Mouse (Mus musculus) pancreas, adult 10 weeks (tissue): ENCODE measurements around the gene Gpr61. TPM values are rescaled to one million over a fixed set of nuclear protein-coding genes. Genes with fewer than 3 reads are reported as not detected.

Experiments used
- polyA plus RNA-seq: library from polyadenylated mRNA; stranded (reverse); fragments of 350-450 nt; fragmentation: Illumina TruSeq; extraction: RNeasy Lipid Tissue Mini Kit (QIAGEN cat#74804); gene quantifications from one replicate; pipeline ENCODE4 v1.2.3, GENCODE M21; 2015; ENCODE audit warnings: low read depth, low replicate concordance; ENCODE audit not compliant: insufficient read depth

Gene Gpr61
- not detected for polyA plus RNA-seq

DNA sequence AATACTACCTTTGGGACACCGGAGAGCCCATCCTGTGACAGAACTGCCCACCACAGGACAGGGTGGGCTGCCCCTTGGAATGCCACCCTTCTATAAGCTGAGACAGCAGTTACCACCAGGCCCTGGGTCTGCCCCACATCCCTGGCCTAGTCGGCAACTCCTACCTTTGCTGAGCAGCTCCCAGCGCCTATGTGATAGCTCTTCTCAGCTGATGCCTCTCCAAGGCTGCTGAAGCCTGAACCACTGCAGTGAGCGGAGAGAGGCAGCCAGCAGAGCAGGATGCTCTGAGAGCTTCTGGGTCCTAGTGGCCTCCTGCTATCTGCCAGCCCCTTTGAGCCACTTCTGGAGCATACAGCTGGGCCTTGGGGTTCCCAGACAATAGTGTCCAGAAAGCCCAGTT, at the start of gene Gpr61:
TSS of gene Gpr61 (minus strand) at position 227 of the 400 bp plus-strand sequence.

DNA sequence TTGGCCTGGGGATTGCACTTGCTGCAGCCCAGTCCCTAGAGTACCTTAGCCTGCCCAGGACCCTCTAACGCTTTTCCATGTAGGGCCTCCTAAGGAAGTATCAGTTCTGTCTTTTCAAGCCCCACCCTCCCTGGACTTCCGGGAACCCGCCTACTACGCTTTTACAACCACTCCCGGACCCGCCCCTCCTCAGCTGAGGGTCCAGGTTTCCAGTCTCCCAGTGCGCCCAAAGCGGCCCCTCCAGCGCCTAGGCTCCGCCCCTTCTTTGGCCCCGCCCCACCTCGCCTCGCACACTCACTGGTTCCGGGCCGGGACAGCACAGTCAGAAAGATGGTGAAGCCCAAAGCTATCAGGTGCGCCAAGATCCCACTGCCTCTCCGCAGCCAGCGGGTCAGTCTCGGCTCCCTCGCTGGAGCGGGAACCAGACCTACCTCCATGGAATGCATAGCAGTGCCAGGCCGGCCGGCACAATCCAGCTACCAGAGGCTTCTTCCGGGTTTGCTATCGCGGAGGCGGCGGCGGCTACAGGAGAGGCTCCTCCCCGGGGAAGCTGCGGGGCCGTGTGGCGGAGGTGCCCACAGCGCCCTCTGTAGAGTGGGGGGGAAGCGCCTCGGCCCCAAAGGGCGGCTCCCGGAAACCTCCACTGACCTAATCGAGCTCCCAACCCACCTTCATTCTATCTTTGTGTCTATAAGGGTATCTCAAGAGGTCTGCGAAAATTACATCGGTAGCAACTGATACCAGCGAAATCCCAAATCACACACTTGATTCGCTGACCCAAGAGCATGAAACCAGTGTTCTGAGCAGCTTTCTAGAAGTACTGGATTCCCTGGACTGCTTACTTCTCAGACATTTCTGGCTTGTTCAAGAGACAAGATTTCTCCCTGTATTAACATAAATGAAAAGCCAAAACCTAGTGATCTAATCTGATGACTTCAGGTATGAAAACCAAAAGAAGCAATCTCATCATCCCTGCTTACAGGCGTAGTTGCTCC, 45.9 kb upstream of the Gpr61 start, which contains the start of gene Cyb561d1:
TSS of gene Cyb561d1 (minus strand) at position 884 of the 995 bp plus-strand sequence.

DNA sequence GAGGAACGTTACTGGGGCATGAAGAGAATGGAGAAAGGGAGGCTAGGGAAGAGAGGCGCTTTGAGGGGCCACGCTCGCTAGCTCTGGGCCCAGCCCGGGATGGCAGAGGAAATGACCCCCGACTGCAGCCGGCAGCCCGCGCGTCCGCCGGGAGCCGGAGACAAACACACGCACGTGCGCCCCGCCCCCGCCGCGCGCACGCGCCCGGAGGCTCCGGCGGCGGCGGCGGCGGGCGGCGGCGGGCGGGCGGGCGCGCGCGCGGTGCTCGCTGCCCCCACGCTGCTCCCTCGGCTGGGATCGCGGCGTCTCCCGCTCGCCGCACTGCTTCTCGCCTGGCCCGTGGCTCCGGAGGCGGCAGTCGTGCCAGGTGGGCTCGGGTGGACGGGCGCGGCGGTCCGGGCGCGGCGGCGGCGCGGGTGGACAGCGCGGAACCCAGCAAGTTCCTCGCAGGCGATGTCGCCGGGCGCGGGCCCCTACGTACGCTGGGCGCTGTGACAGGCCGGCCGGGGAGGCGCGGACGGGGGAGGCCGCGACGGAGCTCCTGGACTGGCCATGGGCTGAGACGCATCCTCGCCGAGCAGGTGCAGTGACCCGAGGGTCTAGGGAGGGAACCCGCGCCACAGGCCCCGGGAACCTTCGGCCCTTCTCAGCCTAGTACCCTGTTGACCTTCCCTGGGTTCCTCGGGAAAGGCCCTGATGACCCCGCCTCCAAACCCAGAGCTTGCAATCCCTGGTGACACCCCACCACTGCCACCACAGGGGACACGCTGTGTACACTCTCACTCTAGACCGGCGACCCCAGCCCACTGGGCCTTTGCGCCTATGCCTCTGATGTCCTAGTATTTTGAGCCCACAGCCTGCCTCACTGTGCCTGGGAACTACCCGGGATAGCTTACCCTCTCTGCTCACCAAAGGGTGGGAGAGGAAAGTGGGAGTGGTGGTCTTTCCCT, 31.7 kb upstream of the Gpr61 start, which contains the start of gene Amigo1:
TSS of gene Amigo1 (plus strand) at position 238 of the 950 bp plus-strand sequence.

DNA sequence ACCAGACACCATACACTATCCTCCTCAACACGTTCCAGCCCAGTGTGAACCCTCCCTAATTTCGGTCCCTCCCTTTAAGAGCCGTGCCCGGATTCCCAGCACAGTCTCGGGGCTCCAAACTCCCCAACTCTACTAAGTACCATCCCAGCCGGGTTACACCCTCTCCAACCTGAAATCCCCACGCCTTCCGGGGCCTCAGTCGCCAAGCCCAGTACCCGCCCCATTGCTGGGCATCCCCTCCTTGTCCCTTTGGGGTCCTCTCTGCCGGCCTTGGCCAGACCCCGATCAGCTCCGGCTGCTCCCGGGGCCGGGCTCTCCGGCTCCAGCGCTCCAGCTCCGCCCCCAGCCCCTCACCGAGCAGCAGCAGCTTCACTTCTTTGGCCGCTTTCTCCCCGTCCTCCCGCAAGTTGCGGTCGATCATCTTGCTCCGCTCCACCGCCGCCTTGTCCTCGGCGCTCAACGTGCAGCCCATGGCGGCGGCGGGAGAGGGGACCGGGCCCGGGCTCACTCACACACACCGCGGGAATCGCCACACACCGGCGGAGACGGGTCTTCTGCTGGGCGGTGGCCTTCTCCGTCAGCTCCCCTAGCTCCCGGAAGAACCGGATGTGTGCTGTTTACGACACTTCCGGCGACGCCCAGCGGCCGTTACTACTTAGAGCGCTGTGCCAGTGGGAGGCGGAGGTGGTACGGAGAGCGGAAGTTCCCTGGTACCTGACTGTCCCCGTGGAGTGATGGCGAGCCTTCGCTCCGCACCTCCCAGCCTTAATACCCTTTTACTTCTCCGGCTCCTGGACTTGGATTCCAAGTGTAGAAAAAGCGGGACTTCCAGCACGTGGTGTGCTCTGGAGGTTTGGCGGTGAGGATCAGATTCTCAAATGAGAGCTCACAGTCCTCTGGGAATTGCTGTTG, 8.9 kb downstream of the Gpr61 start, which contains the start of gene Gnai3:
TSS of gene Gnai3 (minus strand) at position 613 of the 912 bp plus-strand sequence.

Other genes starting within 250 kb of the Gpr61 start
- gene Gstm7, start 223.1 kb downstream of the Gpr61 start, polyA plus RNA-seq = 5.1 TPM
- 1.3 TPM for gene Gstm6, start 211.1 kb downstream of the Gpr61 start, polyA plus RNA-seq
- gene Gstm3, start 185.6 kb downstream of the Gpr61 start, polyA plus RNA-seq = not detected
- gene Gstm2, start 168.4 kb downstream of the Gpr61 start, polyA plus RNA-seq = 106 TPM
- gene Gstm1, start 136.9 kb downstream of the Gpr61 start, polyA plus RNA-seq = 199 TPM
- 3.2 TPM for gene Gstm4, start 110.0 kb downstream of the Gpr61 start, polyA plus RNA-seq
- 39.0 TPM for gene Ampd2, start 68.2 kb downstream of the Gpr61 start, polyA plus RNA-seq
- gene Gnat2, start 62.1 kb downstream of the Gpr61 start, polyA plus RNA-seq = 4.3 TPM
- 15.9 TPM for gene Gnai3, start 8.7 kb downstream of the Gpr61 start, polyA plus RNA-seq
- 5.3 TPM for gene Amigo1, start 31.5 kb upstream of the Gpr61 start, polyA plus RNA-seq
- gene Cyb561d1, start 46.3 kb upstream of the Gpr61 start, polyA plus RNA-seq = 2.6 TPM
- 5.2 TPM for gene Atxn7l2, start 56.1 kb upstream of the Gpr61 start, polyA plus RNA-seq
- 0.87 TPM for gene Sypl2, start 71.8 kb upstream of the Gpr61 start, polyA plus RNA-seq
- gene Psma5, start 102.0 kb upstream of the Gpr61 start, polyA plus RNA-seq = 19.0 TPM
- 8.2 TPM for gene Sort1, start 129.2 kb upstream of the Gpr61 start, polyA plus RNA-seq
- gene Mybphl, start 210.0 kb upstream of the Gpr61 start, polyA plus RNA-seq = not detected
- gene Psrc1, start 229.0 kb upstream of the Gpr61 start, polyA plus RNA-seq = 0.50 TPM